Mouse (Mus musculus) right cerebral cortex, adult 2 months (tissue): ENCODE data around the gene Nkx3-2.

Experiments used
- DNase-seq, 2 experiments: peaks; one replicate each; pipeline ENCODE4 v3.0.0; 2021 to 2022; ENCODE audit warnings: low spot score in 2 of 2

Gene Nkx3-2

DNA sequence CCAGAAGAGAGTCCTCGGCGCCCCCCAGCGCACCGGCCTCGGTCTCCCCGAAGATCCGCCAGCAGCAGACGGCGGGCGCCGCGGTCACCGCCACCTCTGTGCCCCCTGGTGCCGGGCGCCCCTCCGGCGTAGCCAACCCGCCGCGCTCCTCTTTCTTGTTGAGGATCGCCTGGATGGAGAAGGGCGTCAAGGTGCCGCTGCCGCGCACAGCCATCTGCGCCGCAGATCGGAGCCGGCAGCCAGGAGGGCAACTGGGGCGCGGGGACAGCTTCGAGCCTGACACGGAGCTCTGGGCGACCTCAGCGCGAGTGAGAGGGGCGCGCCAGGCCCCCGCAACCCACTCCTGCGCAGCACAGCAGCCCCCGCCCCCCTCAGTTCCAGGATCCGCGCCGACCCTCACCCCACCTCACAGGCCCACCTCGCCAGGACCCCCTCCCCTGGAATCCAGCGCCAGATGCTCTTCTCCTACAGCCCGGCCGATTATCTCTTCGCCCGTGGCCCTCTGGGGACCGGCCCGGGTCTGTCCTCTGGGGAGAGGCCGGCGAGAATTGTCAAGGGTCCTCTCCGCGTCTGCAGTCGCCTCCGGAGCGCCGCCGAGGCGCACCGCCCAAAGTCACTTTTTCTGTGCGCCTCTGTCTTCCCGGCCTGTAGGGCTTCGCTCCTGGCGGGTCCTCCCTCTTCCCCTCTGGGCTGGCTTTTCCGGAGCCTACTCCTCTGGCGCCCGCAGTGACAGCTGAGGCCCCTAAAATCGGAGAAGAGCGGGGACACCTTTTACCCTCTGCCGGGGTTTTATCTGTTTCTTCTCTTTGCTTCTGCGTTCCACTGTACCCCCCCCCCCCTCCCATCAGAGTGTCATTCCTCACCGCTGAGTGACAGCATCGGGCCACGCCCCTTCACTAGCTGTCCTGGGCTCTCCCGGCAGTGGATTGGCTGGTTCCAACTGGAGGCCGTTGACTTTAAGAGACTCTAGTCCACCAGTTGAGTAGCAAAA is at the start of gene Nkx3-2:
Nkx3-2 (minus strand) TSS at position 771 of the 991 bp plus-strand sequence.
- DNase-seq, result no peak

DNA sequence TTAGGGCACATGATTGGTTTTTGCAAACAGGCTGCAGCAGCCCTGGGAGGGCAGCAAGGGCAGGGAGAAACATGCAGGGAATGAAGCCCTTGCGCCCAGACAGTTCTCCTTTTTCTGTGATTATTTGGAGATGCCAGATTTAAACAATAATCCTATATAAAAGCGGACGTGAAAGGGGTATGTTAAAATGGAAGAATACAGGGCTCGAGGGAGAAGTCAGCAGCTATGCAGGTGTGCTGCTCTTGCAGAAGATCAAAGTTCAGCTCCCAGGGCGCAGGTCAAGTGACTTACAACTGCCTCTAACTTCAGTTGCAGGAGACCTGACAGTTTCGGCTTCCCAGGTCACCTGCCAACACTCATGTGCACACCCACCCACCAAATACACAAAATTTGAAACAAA is 48.2 kb upstream of the Nkx3-2 start:
- DNase-seq, result no peak

DNA sequence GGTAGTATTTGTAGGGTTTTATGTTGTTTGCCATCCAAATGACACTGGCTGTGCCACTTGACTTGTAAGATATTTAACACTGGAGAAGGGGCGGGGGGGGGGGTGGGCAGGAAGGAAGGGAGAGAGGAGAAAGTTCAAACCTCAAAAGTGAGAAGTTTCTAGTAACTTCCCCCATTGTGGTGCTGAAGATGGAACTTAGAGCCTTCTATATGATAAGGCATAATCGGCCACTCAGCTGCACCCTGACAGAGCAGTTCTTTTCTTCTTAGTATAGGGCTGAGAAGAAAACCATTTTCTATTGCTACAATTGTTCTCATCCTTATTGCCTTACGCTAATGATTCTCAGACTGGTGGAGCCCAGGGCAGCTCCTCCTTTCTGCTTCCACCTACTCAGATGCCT is 47.0 kb upstream of the Nkx3-2 start:
- no peak for DNase-seq

DNA sequence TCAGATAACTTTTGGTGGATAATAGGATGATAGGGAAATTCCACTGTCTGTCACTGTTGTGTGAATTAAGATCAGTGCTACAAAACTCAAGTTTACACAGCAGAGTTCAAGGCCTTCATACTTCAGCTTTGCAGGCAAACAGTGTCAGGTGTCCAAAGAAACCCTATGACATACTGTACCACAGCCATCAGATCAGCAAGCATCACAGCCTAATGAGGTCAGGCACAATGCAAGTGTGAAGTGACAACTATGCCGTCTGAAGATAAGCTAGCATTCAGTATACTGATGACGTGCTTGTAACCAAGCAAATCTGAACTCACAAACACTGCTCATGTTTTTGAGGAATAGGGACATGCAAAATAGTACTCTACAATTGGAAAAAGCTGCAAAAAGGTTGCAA is 43.1 kb upstream of the Nkx3-2 start:
- DNase-seq, result no peak

DNA sequence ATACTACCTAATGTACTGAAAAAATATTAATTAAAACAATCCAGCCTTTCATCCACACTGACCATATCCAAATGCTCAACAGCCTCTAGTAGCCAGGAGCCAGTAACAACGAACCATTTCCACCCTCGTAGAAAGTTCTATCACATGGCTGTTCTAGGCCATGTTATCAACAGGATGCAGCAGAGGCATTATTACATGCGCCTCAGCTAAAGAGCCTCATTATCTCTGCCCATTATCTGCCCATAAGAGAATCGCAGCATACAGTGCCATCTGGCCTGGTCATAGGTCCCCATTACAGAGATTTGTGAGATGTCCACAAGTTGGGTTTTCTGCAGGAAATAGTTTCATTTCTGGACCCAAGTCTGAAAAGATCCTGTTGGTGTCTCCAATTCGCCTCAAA is 41.9 kb upstream of the Nkx3-2 start:
- DNase-seq, result no peak

DNA sequence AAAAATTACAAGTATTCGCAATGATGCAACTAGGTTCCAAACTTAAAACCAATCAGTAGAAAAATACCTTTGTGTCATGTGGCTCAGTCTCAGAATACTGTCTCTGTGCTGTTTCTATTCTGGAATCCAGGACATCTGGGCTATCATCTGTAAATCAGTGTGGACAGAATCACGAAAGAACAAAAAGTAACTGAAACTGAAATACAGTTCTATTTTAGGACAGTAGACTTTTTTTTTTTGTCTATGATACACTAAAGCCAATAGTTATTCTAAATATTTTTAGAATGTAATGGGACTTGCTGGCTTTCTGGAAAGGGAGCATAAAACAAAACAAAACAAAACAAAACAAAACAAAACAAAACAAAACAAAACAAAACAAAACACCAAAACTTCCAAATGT is 40.8 kb upstream of the Nkx3-2 start:
- DNase-seq, result no peak

DNA sequence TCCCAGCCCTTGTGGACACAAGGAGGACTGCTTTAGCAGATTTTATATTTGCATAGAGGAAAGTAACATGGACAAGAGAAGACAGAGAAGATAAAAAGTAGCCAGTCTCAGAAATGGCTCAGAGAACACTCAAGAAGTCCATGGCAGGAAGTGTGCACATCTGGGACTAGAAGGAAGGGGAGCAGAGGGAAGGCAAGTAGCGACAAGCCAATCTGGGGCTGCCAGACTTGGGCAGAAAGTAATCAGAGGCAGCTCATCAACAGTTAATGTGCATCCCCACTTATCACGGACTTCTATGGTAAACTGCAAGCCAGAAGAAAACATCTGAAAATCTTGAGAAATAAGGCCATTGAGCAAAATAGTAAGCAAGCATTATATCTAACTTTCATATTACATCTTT is 40.3 kb upstream of the Nkx3-2 start:
- DNase-seq, result no peak

DNA sequence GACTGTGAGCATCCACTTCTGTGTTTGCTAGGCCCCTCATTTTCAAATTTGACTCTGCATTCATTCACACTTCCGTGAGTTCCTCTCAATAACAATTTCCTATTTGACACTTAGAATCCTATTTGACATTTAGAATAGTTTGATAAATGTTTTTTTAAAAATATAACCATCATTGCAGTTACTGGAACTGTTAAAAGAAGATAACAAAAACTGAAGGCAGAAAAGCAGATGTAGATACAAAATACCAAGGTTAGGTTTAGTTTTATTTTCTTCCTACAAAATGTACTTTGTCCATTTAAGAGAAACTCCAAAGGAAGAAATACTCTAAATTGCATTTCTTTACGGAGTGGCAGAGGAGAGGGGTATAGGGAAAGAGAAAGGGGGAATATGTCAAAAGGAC is 37.3 kb upstream of the Nkx3-2 start:
- no peak for DNase-seq

DNA sequence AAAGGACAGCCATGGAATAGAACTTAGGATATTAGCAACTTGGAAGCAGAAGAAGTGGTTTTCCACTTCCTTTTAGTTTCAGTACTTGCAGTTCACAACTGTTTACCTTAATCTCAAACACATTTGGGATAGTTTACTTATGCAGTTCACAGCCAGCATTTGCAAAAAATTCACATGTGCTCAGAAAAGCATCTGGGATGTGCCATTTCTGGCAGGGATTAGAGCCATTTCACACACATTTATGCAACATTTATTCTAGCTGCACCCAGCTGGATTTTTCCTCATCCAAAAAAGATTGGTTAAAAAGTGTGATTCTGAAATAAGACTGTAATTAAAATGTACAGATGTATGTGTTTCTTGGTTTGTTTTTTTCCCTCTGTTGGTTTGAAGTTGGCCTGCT is 30.1 kb upstream of the Nkx3-2 start:
- no peak for DNase-seq

DNA sequence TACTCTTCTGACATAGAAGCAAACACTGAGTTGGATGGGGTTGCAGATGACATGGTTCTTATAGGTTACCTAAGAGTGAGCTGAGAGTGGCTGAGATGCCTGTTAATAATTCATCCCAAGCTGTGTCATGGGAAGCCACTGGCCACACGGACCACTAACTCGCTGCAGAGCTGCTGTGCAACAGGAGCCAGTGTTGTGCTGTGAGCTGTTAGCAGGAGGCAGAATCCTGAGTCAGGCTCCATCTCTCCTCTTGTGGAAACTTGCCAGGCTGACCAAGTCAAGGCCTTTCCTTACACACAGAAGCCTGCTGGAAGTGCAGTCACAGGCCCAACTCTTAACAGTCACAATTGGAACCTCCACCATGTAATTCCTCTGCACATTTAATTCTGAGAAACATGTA is 26.2 kb upstream of the Nkx3-2 start:
- DNase-seq, result no peak

DNA sequence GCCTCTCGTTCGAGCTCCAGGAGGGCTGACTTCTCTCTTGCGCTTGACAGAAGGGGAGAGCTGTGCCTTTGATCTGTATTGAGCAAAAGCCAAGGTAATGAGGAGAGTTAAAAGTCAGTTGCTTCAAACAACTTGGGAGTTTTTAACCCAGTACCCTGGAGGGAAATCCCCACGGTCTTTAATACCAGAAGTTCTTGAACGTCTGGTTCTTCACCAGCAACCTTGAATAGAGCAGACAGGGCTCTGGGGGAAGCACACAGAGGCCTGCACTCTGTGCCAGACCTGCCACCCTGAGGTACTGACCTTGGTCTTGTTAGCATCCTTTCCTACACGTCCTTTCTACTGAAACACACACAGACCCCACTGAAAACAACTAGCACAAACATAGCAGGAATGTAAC is 24.6 kb upstream of the Nkx3-2 start:
- no peak for DNase-seq

DNA sequence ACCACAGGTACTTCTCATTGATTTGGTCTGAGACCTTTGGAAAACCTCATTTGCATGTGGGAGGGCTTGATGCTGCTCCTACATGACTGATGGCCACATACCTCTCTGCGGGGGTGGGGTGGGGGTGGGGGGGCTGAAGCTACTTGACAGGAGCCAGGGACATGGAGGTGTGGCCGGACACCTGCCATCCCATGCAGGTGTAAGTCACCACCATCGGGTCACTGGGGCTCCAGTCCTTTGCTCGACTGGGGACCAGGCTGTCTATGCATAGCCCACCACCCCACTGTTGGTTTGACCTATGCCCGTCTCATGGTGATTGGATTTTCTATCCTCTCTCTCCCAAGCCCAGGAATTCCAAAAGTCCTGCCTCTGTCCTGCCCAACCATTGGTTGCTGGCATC is 17.6 kb upstream of the Nkx3-2 start:
- no peak for DNase-seq

DNA sequence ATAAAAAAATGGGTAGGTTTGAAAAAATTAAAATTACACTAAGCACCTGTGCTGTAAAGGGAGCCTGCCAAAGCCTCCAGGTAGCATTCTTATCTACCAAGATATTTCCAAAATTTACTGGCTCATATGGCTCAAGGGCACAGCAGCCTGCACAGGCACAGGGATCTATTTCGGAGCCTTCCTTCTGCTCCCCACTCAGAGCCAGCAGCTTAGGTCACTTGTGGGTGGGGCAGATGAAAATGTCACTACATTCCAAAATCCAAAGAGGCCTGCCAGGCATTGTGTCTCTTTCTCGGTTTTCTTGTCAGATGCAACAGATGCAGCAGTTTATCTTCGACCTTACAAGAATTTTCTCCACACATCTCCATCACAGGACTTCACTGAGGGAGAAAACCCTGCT is 15.7 kb upstream of the Nkx3-2 start:
- no peak for DNase-seq

DNA sequence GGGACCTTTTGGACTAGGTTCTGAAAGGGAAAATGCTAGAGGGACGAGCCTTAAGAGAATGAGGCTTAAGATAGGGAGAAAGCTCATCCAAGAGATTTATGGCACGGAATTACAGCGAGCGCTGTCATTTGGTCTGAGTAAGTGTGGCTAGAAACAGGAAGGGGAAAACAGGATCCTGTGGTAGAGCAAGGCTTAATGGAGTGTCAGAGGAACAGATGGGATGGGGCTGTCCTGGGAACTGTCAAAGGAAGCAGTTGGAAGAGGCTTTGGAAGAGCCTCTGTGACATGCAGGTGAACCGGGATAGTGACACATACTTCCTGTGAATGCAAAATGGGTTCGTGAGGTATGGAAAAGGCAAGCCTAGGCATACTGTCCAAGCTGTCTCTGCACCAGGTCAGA is 11.4 kb upstream of the Nkx3-2 start:
- no peak for DNase-seq

DNA sequence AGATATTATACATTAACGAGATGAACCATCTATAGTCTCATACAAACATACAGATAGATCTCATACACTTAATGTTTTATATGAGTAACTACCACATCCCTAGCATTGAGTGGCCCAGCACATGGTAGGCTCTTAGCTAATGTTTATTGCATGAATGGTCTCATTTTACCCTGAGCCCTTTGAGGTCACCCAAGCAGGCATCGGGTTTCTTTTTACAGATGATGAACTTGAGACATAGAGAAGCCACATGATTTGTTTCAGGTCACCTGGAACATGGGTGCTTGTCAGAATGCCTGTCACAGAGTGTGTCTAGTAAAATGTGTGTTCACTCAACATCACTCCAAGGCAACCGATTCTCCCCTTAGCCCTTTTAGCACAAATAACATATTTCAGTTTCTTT is 11.0 kb upstream of the Nkx3-2 start:
- DNase-seq, result no peak

DNA sequence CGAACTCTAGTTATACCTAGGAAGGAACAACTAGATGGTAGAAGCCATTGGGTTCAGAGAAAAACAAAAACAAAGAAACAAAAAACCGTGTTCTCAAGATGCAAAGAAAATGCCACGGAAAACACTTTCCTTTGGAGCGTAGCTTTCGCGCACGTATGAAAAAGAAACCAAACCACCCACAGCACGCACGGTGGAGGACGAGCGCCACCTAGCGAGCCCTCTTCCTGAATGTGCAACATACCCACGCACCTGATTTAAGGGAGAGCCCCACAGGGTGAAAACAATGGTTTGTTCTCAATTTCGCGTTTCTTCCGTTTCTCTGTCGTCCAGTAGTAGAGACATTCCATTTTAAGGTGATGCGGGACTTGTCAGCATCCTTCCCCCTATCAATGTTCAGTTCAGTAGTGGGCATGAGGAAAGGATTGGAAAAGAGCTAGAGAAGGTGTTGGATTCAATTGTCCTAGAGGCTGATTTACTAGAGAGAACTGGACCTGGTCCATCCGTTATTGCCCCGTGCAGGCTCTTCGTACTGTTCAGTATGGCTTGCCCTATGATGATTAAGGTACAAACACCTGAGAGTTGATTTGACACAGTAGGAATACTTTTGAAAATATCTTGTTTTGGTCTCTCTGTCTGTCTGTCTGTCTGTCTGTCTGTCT is 4.2 kb upstream of the Nkx3-2 start:
- peak; percentile 88 to 89 for DNase-seq

DNA sequence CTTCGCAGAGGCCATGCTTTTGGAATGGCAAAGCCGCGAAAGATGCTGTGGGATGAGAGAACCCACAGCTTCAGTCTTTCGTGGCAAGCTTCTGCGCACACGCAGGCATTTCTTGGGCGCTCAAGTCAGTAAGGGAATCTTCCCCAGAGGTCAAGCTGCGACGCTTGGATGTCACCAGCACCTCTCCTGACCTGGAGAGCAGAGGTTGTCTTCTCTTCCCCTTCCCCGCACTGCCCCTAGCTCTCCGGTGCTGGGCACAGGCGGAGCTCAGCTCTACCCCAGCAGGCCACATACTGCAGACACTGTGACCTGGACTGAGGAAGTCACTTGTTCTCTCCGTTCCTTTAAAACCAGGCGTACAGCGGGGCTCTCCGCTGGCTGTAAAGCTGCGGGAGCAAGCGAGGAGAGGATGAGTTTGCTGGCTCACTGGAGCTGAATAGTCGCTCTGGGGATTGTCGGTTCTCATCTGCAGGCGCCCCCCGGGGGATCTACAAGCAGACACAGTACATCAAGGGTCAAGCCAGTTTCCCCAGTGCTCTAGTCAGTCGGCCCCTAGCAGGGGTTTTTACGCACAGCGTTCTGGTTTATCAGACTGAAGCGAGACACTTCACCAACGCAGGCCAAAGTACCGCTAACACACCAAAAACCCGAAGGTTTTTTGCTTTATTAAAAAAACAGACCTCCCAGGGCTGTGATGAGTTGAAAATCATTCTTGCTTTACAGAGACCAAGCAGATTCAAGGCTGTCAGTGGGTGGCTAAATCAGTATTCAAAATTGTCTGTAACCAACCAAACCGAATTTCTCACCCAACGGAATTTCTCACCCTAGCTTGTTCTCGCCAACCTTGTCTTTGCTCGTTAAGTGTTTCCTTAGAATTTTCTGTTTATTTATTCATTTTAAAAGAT is 3.2 kb upstream of the Nkx3-2 start:
- no peak for DNase-seq

DNA sequence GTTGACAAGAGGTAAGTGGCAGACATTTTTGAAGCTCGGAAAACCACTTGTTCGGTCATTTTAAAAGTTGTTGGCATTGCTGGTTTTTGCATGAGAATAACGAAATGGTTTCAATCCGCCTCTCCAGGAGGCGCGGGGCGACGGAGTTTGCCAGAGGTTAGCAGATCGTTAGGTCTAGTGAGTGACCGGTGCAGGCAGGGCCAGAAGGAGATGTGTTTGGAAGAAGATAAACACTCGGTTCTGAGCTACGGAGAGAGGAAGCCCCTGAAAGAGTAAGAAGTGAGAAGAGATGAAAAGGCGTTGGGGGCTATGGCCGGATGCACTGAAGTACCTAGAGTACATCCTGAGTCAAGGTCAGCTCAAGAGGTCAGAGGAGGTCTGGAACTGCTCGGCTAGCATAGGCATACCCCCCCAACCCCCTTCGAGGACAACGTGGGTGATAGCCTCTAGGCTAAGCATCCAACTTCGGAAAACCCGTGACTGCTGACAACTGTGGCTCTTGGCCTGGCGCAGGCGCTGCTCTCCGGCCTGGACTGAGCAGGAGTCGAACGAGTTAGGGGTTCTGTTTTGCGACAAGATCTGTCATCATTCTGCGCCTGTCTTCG is 2.2 kb upstream of the Nkx3-2 start:
- DNase-seq, result no peak

DNA sequence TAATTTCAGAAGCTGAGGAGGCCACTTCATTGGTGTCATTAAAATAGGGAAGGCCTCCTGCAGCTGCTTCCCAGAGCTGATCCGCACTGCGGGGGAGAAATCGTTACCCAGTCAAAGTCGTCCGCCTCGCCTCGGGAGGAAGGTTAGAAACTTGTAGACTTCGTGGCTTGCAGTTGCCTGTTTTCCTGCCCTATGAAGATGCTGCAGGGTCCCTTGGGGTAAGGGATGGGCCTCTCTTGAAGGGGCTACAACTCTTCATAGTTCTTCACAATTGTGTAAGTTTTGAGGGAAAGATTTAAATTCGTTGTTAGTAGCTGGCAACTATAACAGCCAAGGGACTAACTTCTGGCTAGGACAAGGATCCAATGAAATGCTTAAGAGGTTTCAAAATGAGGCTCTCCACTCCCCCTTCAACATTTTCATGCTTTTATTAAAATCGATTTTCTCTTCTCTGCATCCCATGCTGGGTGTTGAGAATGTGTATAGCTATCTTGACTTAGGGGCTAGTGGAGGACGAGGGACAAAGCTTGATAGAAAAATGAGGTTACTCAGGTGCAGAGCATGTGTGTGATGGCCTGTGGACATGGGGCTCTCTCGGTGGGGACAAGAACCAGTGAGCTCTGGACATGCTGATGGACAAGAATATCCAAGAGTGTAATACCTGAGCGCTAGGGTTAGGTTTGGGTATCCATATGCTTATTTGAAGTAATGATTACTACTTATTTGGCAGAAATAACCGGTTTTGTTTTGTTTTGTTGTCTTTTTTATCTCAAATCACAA is 1.5 kb upstream of the Nkx3-2 start:
- no peak for DNase-seq

DNA sequence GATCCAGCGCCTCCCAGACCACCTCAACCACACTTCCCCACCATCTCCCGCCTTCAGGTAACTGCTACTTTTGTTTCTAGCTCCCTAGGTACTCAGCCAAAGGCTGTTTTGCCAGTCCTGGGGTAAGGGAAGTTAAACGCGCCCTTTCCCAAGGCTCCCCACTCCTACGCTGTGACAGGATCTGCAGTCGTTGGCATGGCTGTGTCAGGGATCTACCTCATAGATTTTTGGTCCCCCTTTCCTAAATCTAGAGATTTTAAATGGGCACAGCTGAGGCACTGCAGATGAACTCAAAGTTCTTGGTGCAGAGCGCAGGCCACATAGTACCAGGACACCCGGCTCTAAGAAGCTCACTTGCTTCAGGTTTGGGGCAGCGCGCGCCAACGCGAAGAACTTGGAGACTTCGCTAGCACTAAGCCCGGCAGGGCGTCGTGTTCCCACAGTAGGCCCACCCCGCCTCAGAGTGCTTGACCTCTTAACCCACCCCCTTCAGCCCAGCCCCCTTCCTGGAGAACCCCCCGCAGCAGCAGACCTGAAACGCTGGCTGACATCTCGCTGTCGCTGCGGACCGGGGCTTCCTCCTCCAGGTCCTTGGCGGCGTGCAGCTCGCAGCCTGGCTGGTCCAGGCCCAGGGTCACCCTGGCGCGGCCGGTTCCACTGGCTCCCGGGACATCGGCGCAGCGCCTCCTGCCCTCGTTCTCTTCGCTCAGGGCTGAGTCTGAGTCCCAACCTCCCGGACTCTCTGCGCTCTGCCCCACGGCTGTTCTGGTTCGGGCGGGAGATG is 1.2 kb downstream of the Nkx3-2 start:
- DNase-seq, result no peak
